Mouse (Mus musculus) ES-E14 (cell line): ENCODE measurements around the gene Grin2a.

Experiments used
- HCFC1 ChIP-seq: IDR thresholded peaks from 2 replicates; pipeline ENCODE4 v1.6.1; 2012; ENCODE audit warnings: low read length, inconsistent platforms, borderline replicate concordance; ENCODE audit not compliant: insufficient read depth
- MAFK ChIP-seq: IDR thresholded peaks from 2 replicates; pipeline ENCODE4 v1.6.1; 2014; ENCODE audit warnings: mild to moderate bottlenecking, low read depth, low read length, inconsistent platforms; ENCODE audit not compliant: insufficient read depth

DNA sequence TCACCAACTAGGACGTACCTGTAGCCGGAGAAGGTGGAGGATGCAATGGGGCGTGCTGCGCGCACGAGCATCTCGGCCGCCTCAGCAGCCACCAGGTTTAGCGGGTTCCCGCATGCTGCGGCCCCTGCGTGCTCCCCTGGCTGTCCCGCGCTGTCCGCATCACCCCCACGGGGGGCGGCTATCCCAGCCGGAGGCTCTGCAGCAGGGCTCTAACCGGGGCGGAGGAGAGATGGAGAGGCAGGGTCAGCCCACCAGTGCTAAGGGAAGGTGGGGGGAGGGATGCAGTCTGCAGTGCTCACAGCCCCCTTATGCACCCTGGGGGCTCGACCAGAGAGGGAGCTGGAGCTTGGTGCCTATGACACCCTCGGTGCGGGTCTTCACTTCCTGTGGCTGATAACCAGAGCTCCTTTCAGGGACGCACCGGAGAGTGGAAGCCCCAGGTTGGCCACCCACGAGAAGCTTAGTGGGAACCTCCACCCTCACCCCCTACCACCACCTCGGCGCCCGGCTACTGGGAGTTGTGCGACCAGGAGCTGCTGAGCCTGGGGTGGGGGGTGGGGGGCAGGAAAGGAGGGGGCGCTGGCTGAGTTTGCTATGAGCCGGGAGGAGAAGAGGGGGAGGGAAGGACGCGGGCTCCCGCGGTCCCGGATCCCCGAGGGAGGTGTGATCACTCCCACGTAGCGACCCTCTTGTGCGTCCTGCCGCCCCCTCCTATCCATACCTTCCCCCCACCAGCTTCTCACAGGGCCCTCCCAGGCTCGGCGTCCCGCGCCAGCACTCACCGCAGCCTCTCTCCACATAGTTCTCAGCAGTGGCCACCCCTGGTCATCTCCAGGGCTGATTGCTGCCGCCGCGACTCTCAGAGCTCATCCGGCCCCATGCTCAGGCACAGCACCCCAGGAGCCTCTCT is 1.1 kb downstream of the Grin2a start:
- TF ChIP-seq MAFK (no peak), HCFC1 (no peak)
